Comparison of ENCODE assay signal across 7 mouse cellular contexts in the genomic region with DNA sequence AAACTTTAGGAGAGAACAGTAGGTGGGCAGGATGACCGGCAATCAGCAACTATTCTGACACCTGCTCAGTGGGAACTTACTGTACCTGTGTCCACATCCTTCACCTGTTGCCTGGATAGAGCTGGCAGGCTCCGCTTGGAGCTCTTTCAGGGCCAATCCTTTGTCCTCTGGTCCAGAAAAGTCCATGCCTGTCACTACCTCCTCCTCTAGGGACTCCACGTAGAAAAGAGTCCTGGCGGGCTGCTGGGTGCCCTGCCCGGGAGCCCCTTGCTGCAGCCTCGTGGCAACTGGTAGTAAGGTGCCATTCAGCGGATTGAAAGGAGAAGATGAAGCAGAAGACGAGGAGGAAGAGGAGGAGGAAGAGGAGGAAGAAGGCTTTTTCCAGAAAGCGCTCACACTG. TPM values are rescaled to one million over a fixed set of nuclear protein-coding genes. Genes with fewer than 3 reads are reported as not detected.
DNase-seq lines count a peak whose midpoint lies in the region; ATAC-seq lines count a peak whose summit lies in the region.

No protein-coding gene starts in this region.

- peak overlapping the region; percentile 50 for H3K4me3 ChIP-seq in embryonic facial prominence, embryonic 13.5 days
- H3K4me3 ChIP-seq in hindbrain, embryonic 15.5 days = peak overlapping the region; percentile 61
- H3K4me3 ChIP-seq in neural tube, embryonic 13.5 days = peak overlapping the region; percentile 59

- peaks cover 30% of the 10 kb centered on the region for H3K27me3 ChIP-seq in embryonic facial prominence, embryonic 13.5 days
- H3K27me3 ChIP-seq in hindbrain, embryonic 15.5 days = no peaks in the 10 kb centered on the region
- H3K27me3 ChIP-seq in neural tube, embryonic 13.5 days = no peaks in the 10 kb centered on the region

- no peaks in the 10 kb centered on the region for H3K9me3 ChIP-seq in embryonic facial prominence, embryonic 13.5 days
- H3K9me3 ChIP-seq in hindbrain, embryonic 15.5 days = no peaks in the 10 kb centered on the region
- H3K9me3 ChIP-seq in neural tube, embryonic 13.5 days = no peaks in the 10 kb centered on the region

- peak; percentile 5 to 14 for DNase-seq in left cerebral cortex, postnatal 36 days (ENCODE audit: low spot score in 2 of 2)
- DNase-seq in left cerebral cortex, adult 11 months (ENCODE audit: low spot score) = no peak
- no peak for DNase-seq in urinary bladder, postnatal 36 days (ENCODE audit: low spot score in 2 of 2)
- DNase-seq in frontal cortex, postnatal 14 days (ENCODE audit: low spot score in 2 of 2) = no peak

- peaks cover 12% of the 10 kb centered on the region for H3K4me1 ChIP-seq in embryonic facial prominence, embryonic 13.5 days
- 0 out of 2 replicates have a peak, but pooled peaks cover 16% of the 10 kb centered on the region for H3K4me1 ChIP-seq in hindbrain, embryonic 15.5 days (replicated peaks)
- H3K4me1 ChIP-seq in neural tube, embryonic 13.5 days (replicated peaks) = peaks cover 21% of the 10 kb centered on the region

- peak overlapping the region; percentile 68 for H3K9ac ChIP-seq in embryonic facial prominence, embryonic 13.5 days
- peak overlapping the region; percentile 56 for H3K9ac ChIP-seq in hindbrain, embryonic 15.5 days
- peak overlapping the region; percentile 78 for H3K9ac ChIP-seq in neural tube, embryonic 13.5 days

- H3K4me2 ChIP-seq in embryonic facial prominence, embryonic 13.5 days = peak overlapping the region; percentile 96
- H3K4me2 ChIP-seq in hindbrain, embryonic 15.5 days = peak overlapping the region; percentile 71
- H3K4me2 ChIP-seq in neural tube, embryonic 13.5 days = peak overlapping the region; percentile 91

- intact Hi-C loops in left cerebral cortex, postnatal 36 days (cut with DNase I) = no loop called here

- no peak overlapping the region for H3K27ac ChIP-seq in embryonic facial prominence, embryonic 13.5 days
- peak overlapping the region; percentile 83 for H3K27ac ChIP-seq in hindbrain, embryonic 15.5 days (replicated peaks)
- peak overlapping the region; percentile 84 for H3K27ac ChIP-seq in neural tube, embryonic 13.5 days (replicated peaks)

- 6% methylated on average over 9 of the region's 9 CpGs for WGBS in embryonic facial prominence, embryonic 13.5 days
- 6% methylated on average over 9 of the region's 9 CpGs for WGBS in hindbrain, embryonic 15.5 days
- WGBS in neural tube, embryonic 13.5 days = 5% methylated on average over 9 of the region's 9 CpGs

- H3K36me3 ChIP-seq in embryonic facial prominence, embryonic 13.5 days = no peaks in the 10 kb centered on the region
- H3K36me3 ChIP-seq in hindbrain, embryonic 15.5 days = no peaks in the 10 kb centered on the region
- H3K36me3 ChIP-seq in neural tube, embryonic 13.5 days = no peaks in the 10 kb centered on the region

- no peak; the same call in 1 of the 2 replicates for ATAC-seq in embryonic facial prominence, embryonic 13.5 days (ENCODE audit: insufficient number of reproducible peaks, insufficient read depth, low FRiP score, low TSS enrichment, low read depth)
- ATAC-seq in hindbrain, embryonic 15.5 days (ENCODE audit: low FRiP score, low read depth) = peak; percentile 39
- peak; percentile 27; the same call in 1 of the 2 replicates for ATAC-seq in neural tube, embryonic 13.5 days (ENCODE audit: low read depth)

RNA-seq across cellular contexts. Expression of a gene that starts 1.2 kb away (rescaled TPM):
- 1 to 10 TPM; 2.1 to 2.7 TPM for total RNA-seq in left cerebral cortex, postnatal 36 days (2021)
- 0.10 and 0.11 TPM in 2 replicates for polyA plus RNA-seq in embryonic facial prominence, embryonic 13.5 days (2015; fragmentation: Nextera tagmentation; extraction: Ambion mirVana)
- polyA plus RNA-seq in hindbrain, embryonic 15.5 days (2015; fragmentation: Nextera tagmentation; extraction: Ambion mirVana) = 9.1 and 9.8 TPM in 2 replicates
- polyA plus RNA-seq in neural tube, embryonic 13.5 days (2015; fragmentation: Nextera tagmentation; extraction: Ambion mirVana) = 4.6 and 5.5 TPM in 2 replicates

Comparison
In these comparisons a context has a peak if more than half of its experiments do, and no peak if none do; other contexts are left out.
1. DNase-seq: peak in left cerebral cortex, postnatal 36 days (2 of 2); none in left cerebral cortex, adult 11 months (single experiment), urinary bladder, postnatal 36 days (0 of 2) and frontal cortex, postnatal 14 days (0 of 2).
2. Peak in every context shown above with its lines, with median percentiles within 50 percentile points of each other: H3K4me2 ChIP-seq, H3K4me3 ChIP-seq and H3K9ac ChIP-seq.